Mouse (Mus musculus) naive thymus-derived CD4-positive, alpha-beta T cell, adult 2 months (primary cell): ENCODE results near the gene Acp5.

Experiments used
- DNase-seq: peaks from one replicate; pipeline ENCODE4 v3.0.0-alpha.2; 2011; ENCODE audit warnings: low read depth

The Acp5 gene

GRCm38 (mm10) chr9:22098993-22099696 is 36.4 kb downstream of the Acp5 start, which contains the start of gene Cnn1:
Gene Cnn1, plus strand, starts transcription at chr9:22099216.
- DNase-seq: no peak

GRCm38 (mm10) chr9:22095854-22096307 is 39.6 kb downstream of the Acp5 start:
- DNase-seq: peak; percentile 87

- DNase-seq: no peak
Observed at GRCm38 (mm10) chr9:22092746-22093145, 42.8 kb downstream of the Acp5 start.

- no peak for DNase-seq
Observed at GRCm38 (mm10) chr9:22089986-22090385, 45.5 kb downstream of the Acp5 start.

- DNase-seq: no peak
Observed at GRCm38 (mm10) chr9:22089281-22089680, 46.2 kb downstream of the Acp5 start.

- no peak for DNase-seq
Observed at GRCm38 (mm10) chr9:22087034-22087618, 48.4 kb downstream of the Acp5 start.

- no peak for DNase-seq
Observed at GRCm38 (mm10) chr9:22086012-22086411, 49.5 kb downstream of the Acp5 start.

- DNase-seq: peak; percentile 95
Observed at GRCm38 (mm10) chr9:22085022-22085834, 50.3 kb downstream of the Acp5 start, which contains the start of gene Ecsit. Gene Ecsit, minus strand, starts transcription at chr9:22085438.

GRCm38 (mm10) chr9:22084667-22085021 is 50.9 kb downstream of the Acp5 start:
- no peak for DNase-seq
